Mouse (Mus musculus) liver, embryonic 14.5 days (tissue): ENCODE measurements around the gene 1700012B09Rik. TPM values are rescaled to one million over a fixed set of nuclear protein-coding genes. Genes with fewer than 3 reads are reported as not detected.

ENCODE experiments used
- ATAC-seq: fragments of 200-750 bp; cut with Nextera tagmentation; 2 replicates; pipeline ENCODE4 v1.8.0; 2017; ENCODE audit warnings: moderate number of reproducible peaks, mild to moderate bottlenecking, moderate library complexity; ENCODE audit not compliant: insufficient read depth
- DNase-seq, 3 experiments: peaks; one replicate each; pipeline ENCODE4 v3.0.0-alpha.2; 2012 to 2013; ENCODE audit warnings: low read depth in 3 of 3, low spot score in 3 of 3
- H3K27ac ChIP-seq: fragments of 300-500 bp; sonication (generic); 2 replicates; pipeline ENCODE4 v1.5.1; 2014; ENCODE audit warnings: moderate library complexity, mild to moderate bottlenecking, control low read depth, inconsistent platforms
- H3K27me3 ChIP-seq: fragments of 300-500 bp; sonication (generic); 2 replicates; pipeline ENCODE4 v1.6.1; 2014; ENCODE audit warnings: mild to moderate bottlenecking, low read length, moderate library complexity; ENCODE audit not compliant: control insufficient read depth, insufficient read depth
- H3K36me3 ChIP-seq: fragments of 300-500 bp; sonication (generic); replicated peaks from 2 replicates; pipeline ENCODE4 v1.6.1; 2014; ENCODE audit warnings: low read depth; ENCODE audit not compliant: control insufficient read depth, insufficient read depth
- H3K4me1 ChIP-seq, 2 experiments: fragments of 200-500 bp in 1 of 2; fragments of 300-500 bp in 1 of 2; sonication (generic) in 1 of 2; replicated peaks; 2 replicates each; pipeline ENCODE4 v1.6.1; 2012 to 2014; ENCODE audit warnings: antibody characterized with exemption in 1 of 2, inconsistent platforms in 1 of 2, low read length in 1 of 2; ENCODE audit not compliant: control insufficient read depth in 2 of 2, insufficient read depth in 2 of 2
- H3K4me2 ChIP-seq: fragments of 300-500 bp; sonication (generic); 2 replicates; pipeline ENCODE4 v1.6.1; 2014; ENCODE audit warnings: low read depth, mild to moderate bottlenecking, control low read depth, moderate library complexity
- H3K4me3 ChIP-seq, 2 experiments: fragments of 200-500 bp in 1 of 2; fragments of 300-500 bp in 1 of 2; sonication (generic) in 1 of 2; 2 replicates each; pipeline ENCODE4 v1.5.1; 2012 to 2014; ENCODE audit warnings: low read depth in 2 of 2, low read length in 2 of 2, mild to moderate bottlenecking in 2 of 2, control low read depth in 1 of 2, inconsistent platforms in 1 of 2, moderate library complexity in 1 of 2; ENCODE audit not compliant: insufficient read depth in 1 of 2
- H3K9ac ChIP-seq: fragments of 300-500 bp; sonication (generic); replicated peaks from 2 replicates; pipeline ENCODE4 v1.6.1; 2014; ENCODE audit warnings: mild to moderate bottlenecking, control low read depth, moderate library complexity
- H3K9me3 ChIP-seq: fragments of 300-500 bp; sonication (generic); 2 replicates; pipeline ENCODE4 v1.6.1; 2016; ENCODE audit warnings: low read length, mixed read lengths; ENCODE audit not compliant: control insufficient read depth
- CTCF ChIP-seq: IDR thresholded peaks from 2 replicates; pipeline ENCODE4 v1.5.1; 2016; ENCODE audit warnings: antibody characterized with exemption, low read depth, control low read depth
- EP300 ChIP-seq: IDR thresholded peaks from 2 replicates; pipeline ENCODE4 v1.6.1; 2016; ENCODE audit warnings: antibody characterized with exemption, low read depth
- WGBS: fragments of 180-500 bp; shearing (Covaris S2); extraction: QIAGEN DNeasy Blood & Tissue Kit; methylation state at CpG from one replicate; pipeline ENCODE4 v1.1.7; 2014; ENCODE audit not compliant: insufficient replicate concordance; 5-methylcytosine and 5-hydroxymethylcytosine counted together
- polyA plus RNA-seq, 2 experiments: library from polyadenylated mRNA; depleted of rRNA in 1 of 2; stranded (reverse) in 1 of 2; unstranded in 1 of 2; fragments of >200 nt; fragmentation: Nextera tagmentation in 1 of 2; extraction: Ambion mirVana in 1 of 2; gene quantifications; 2 replicates each; pipeline versions ENCODE4 v1.2.1 to v1.2.3; 2012 to 2014

Gene 1700012B09Rik
- polyA plus RNA-seq, 2 experiments = not detected

- no peak within 1 kb of the TSS for H3K27ac ChIP-seq
- peak within 1 kb of the TSS; percentile 66 for H3K4me2 ChIP-seq
- H3K9me3 ChIP-seq = no peaks in the 10 kb centered on the region
- H3K4me1 ChIP-seq = no peaks in the 10 kb centered on the region
- DNase-seq = no peak
- TF ChIP-seq CTCF (no peak), EP300 (no peak)
- WGBS = 0% methylated on average over 28 of the region's 28 CpGs
- peak within 1 kb of the TSS; percentile 40 to 46 for H3K4me3 ChIP-seq
- peak; percentile 51; the same call in 1 of the 2 replicates for ATAC-seq
- no peaks in the 10 kb centered on the region for H3K36me3 ChIP-seq
- peak within 1 kb of the TSS; percentile 18; the same call in 1 of the 2 replicates for H3K9ac ChIP-seq
- peaks cover 4% of the 10 kb centered on the region for H3K27me3 ChIP-seq
These were observed 18.8 kb downstream of the 1700012B09Rik start, which contains the start of gene Fut4 for GRCm38 (mm10) chr9:14752001-14752522. Gene Fut4 (minus strand): TSS chr9:14752393.

GRCm38 (mm10) chr9:14751503-14752000, 19.3 kb downstream of the 1700012B09Rik start:
- H3K27me3 ChIP-seq = peaks cover 4% of the 10 kb centered on the region
- TF ChIP-seq EP300 = no peak
- no peak for TF ChIP-seq CTCF
- no peaks in the 10 kb centered on the region for H3K4me1 ChIP-seq
- H3K9me3 ChIP-seq = no peaks in the 10 kb centered on the region
- 1% methylated on average over 50 of the region's 50 CpGs for WGBS
- H3K4me3 ChIP-seq = peak overlapping the region; percentile 40 to 46
- DNase-seq (no peak), ATAC-seq (peak; percentile 15; the same call in 1 of the 2 replicates)
- peak overlapping the region; percentile 66 for H3K4me2 ChIP-seq
- H3K36me3 ChIP-seq = no peaks in the 10 kb centered on the region
- H3K9ac ChIP-seq = peak overlapping the region; percentile 18; the same call in 1 of the 2 replicates
- H3K27ac ChIP-seq = no peak overlapping the region

GRCm38 (mm10) chr9:14750901-14751502, 19.8 kb downstream of the 1700012B09Rik start:
- Histone ChIP-seq H3K36me3 (no peaks in the 10 kb centered on the region), H3K27ac (no peak overlapping the region), H3K27me3 (peaks cover 4% of the 10 kb centered on the region), H3K4me1 (no peaks in the 10 kb centered on the region), H3K4me3 (peak overlapping the region; percentile 40 to 46; a peak in 3 of 4 replicates), H3K4me2 (peak overlapping the region; percentile 66), H3K9me3 (no peaks in the 10 kb centered on the region), H3K9ac (no peak overlapping the region)
- 51% methylated on average over 42 of the region's 42 CpGs for WGBS
- peak; percentile 8; the same call in 1 of the 2 replicates for ATAC-seq
- no peak for TF ChIP-seq EP300
- no peak for TF ChIP-seq CTCF
- no peak for DNase-seq

GRCm38 (mm10) chr9:14740151-14740924, 30.5 kb downstream of the 1700012B09Rik start, which contains the start of gene Piwil4:
Gene Piwil4 (minus strand): TSS chr9:14740733.
- Histone ChIP-seq H3K4me1 (no peaks in the 10 kb centered on the region), H3K4me3 (no peak within 1 kb of the TSS), H3K27me3 (no peaks in the 10 kb centered on the region), H3K27ac (no peak within 1 kb of the TSS), H3K9me3 (no peaks in the 10 kb centered on the region), H3K4me2 (no peak within 1 kb of the TSS), H3K36me3 (no peaks in the 10 kb centered on the region), H3K9ac (no peak within 1 kb of the TSS)
- TF ChIP-seq EP300 (no peak), CTCF (no peak)
- DNase-seq (no peak), ATAC-seq (no peak)
- 71% methylated on average over 19 of the region's 19 CpGs for WGBS
